Mouse (Mus musculus): Measurements from ENCODE around the gene Zfp324. TPM values are rescaled to one million over a fixed set of nuclear protein-coding genes. Genes with fewer than 3 reads are reported as not detected.
A peak's percentile ranks its signal among the peaks of the same experiment; 100 is the strongest.

The Zfp324 gene
- polyA plus RNA-seq, 1 experiment from 2014 or later = 8.0 TPM

DNA sequence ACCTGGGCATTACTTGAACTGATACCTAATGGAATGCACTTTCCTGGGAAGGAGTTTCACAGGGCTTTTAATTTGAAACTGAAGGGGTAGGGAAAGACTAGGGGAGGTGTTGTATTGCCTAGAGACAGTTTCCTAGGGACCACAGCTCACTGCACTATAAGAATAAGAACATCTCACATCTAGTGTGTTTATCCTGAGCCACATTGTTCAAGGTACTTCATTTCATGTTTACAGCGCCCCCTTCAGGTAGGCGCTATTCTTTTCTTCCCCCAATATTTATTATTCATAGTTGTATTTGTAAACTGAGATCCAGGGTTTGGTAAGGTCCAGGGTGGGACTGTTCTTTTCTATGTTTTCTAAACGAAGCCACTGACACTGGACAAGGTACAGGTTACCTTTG is 26.6 kb downstream of the Zfp324 start:
- no peak overlapping the region for H3K4me2 ChIP-seq (ENCODE audit: low read length)
- H3K36me3 ChIP-seq (ENCODE audit: insufficient read depth, low read length) = no peaks in the 10 kb centered on the region
- ATAC-seq (replicated peaks; ENCODE audit: low FRiP score, low read depth) = 0 out of 2 replicates have a peak, but pooled peaks have one; percentile 61
- TF ChIP-seq CTCF (IDR thresholded peaks at IDR 0.05; ENCODE audit: low read depth) = peak; percentile 64
- DNase-seq (ENCODE audit: low spot score) = peak; percentile 65
- no peaks in the 10 kb centered on the region for H3K27me3 ChIP-seq (ENCODE audit: insufficient read depth, low read length)
- H3K4me1 ChIP-seq (replicated peaks; ENCODE audit: insufficient read depth, low read length) = no peaks in the 10 kb centered on the region
- no peak overlapping the region for H3K4me3 ChIP-seq (replicated peaks; ENCODE audit: low read depth, low read length)
- no peak overlapping the region for H3K9ac ChIP-seq (ENCODE audit: low read depth, low read length)
- 11% methylated on average over 3 of the region's 3 CpGs for WGBS
- no peak overlapping the region for H3K27ac ChIP-seq
- H3K9me3 ChIP-seq (replicated peaks; ENCODE audit: low read length) = no peaks in the 10 kb centered on the region

DNA sequence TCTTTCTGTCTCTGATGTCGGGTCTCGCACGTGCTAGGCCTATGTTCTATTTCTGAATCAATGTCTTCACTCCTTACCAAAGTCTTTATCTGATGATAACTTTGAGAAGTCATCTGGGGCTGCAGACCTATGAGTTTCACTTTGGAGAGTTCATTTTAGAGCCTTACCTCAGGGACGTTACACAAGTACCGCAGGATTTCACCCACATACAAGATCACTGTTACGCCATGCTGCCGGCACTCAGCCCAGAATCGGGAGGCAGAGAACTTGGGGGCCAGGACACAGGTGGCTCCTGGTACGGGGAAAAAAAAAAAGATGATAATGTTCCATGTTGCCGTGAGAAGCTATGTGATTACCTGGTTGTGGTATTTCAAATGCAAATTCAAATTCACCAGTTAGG is 27.5 kb downstream of the Zfp324 start:
- H3K27me3 ChIP-seq (ENCODE audit: insufficient read depth, low read length) = no peaks in the 10 kb centered on the region
- no peak overlapping the region for H3K4me2 ChIP-seq (ENCODE audit: low read length)
- no peaks in the 10 kb centered on the region for H3K4me1 ChIP-seq (replicated peaks; ENCODE audit: insufficient read depth, low read length)
- no peak overlapping the region for H3K4me3 ChIP-seq (replicated peaks; ENCODE audit: low read depth, low read length)
- H3K36me3 ChIP-seq (ENCODE audit: insufficient read depth, low read length) = no peaks in the 10 kb centered on the region
- H3K9me3 ChIP-seq (replicated peaks; ENCODE audit: low read length) = no peaks in the 10 kb centered on the region
- DNase-seq (ENCODE audit: low spot score) (no peak), ATAC-seq (replicated peaks; ENCODE audit: low FRiP score, low read depth) (no peak)
- no peak for TF ChIP-seq CTCF (IDR thresholded peaks at IDR 0.05; ENCODE audit: low read depth)
- 87% methylated on average over 10 of the region's 10 CpGs for WGBS
- no peak overlapping the region for H3K27ac ChIP-seq
- H3K9ac ChIP-seq (ENCODE audit: low read depth, low read length) = no peak overlapping the region

DNA sequence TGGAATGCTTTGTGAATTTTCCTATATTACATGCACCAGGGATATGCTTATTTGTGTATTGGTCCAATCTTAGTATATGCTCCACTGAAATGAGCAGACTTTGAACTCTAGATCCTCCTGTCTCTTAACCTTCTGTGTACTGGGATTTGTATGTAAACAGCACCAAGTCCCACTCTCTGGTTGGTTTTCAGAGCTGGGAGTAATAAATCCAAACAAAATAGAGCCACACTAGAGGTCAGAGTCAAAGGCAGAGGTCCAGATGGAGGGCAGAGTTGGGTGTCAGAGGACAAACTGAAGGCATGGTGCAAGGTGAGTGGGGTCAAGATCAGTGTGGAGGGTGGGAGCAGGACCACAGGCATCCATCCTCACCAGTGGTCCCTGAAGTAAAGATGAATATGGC is 30.2 kb downstream of the Zfp324 start:
- H3K4me2 ChIP-seq (ENCODE audit: low read length) = no peak overlapping the region
- H3K4me1 ChIP-seq (replicated peaks; ENCODE audit: insufficient read depth, low read length) = no peaks in the 10 kb centered on the region
- no peak for ATAC-seq (replicated peaks; ENCODE audit: low FRiP score, low read depth)
- no peak overlapping the region for H3K9ac ChIP-seq (ENCODE audit: low read depth, low read length)
- no peak overlapping the region for H3K27ac ChIP-seq
- no peak for TF ChIP-seq CTCF (IDR thresholded peaks at IDR 0.05; ENCODE audit: low read depth)
- DNase-seq (ENCODE audit: low spot score) = no peak
- H3K9me3 ChIP-seq (replicated peaks; ENCODE audit: low read length) = no peaks in the 10 kb centered on the region
- H3K4me3 ChIP-seq (replicated peaks; ENCODE audit: low read depth, low read length) = no peak overlapping the region
- no peaks in the 10 kb centered on the region for H3K27me3 ChIP-seq (ENCODE audit: insufficient read depth, low read length)
- no peaks in the 10 kb centered on the region for H3K36me3 ChIP-seq (ENCODE audit: insufficient read depth, low read length)

DNA sequence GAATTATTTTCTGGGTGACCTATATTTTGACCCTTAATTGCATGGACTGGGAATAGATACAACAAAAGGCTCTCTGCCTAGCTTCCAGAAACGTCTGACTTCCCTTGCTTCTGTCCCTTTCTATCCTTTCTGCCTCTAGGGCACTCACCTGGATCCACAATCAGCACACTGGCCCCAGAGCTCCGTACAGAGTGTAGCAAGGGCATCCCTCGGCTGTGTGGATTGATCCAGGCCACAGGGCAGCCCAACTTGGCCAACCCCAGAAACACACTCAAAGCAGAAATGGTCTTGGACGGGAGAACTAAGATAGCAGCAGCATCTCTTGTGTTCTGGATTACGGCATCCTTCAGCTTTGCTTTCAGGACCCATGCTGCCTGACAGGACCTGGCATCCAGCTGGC is 31.6 kb downstream of the Zfp324 start:
- Histone ChIP-seq H3K9me3 (replicated peaks; ENCODE audit: low read length) (no peaks in the 10 kb centered on the region), H3K4me3 (replicated peaks; ENCODE audit: low read depth, low read length) (no peak overlapping the region), H3K27ac (no peak overlapping the region), H3K36me3 (ENCODE audit: insufficient read depth, low read length) (no peaks in the 10 kb centered on the region), H3K9ac (ENCODE audit: low read depth, low read length) (no peak overlapping the region), H3K27me3 (ENCODE audit: insufficient read depth, low read length) (no peaks in the 10 kb centered on the region), H3K4me1 (replicated peaks; ENCODE audit: insufficient read depth, low read length) (no peaks in the 10 kb centered on the region), H3K4me2 (ENCODE audit: low read length) (no peak overlapping the region)
- 71% methylated on average over 5 of the region's 5 CpGs for WGBS
- no peak for DNase-seq (ENCODE audit: low spot score)
- TF ChIP-seq CTCF (IDR thresholded peaks at IDR 0.05; ENCODE audit: low read depth) = no peak
- ATAC-seq (replicated peaks; ENCODE audit: low FRiP score, low read depth) = no peak

DNA sequence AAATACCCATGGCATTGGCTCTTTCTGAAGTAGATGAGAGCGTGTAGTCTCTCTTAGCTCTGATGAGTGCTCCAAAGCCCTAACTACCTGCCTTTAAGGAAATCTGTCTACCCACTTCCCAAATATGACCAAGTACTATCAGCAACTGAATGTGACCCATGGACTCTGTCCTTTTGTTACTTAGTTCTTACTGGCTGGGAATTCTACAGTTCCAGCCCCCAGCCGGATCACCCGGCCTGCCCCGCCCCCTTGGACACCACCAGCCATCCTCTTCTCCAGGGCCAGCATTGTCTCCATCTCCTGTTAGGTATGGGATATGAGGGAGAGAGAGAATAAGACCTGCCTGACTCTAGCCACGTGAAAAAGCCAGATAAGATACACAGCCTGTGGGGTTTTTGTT is 32.4 kb downstream of the Zfp324 start, which contains the start of gene Slc27a5:
TSS of gene Slc27a5 (minus strand) at position 140 of the 400 bp plus-strand sequence.
- Histone ChIP-seq H3K4me2 (ENCODE audit: low read length) (no peak within 1 kb of the TSS), H3K36me3 (ENCODE audit: insufficient read depth, low read length) (no peaks in the 10 kb centered on the region), H3K27me3 (ENCODE audit: insufficient read depth, low read length) (no peaks in the 10 kb centered on the region), H3K4me3 (replicated peaks; ENCODE audit: low read depth, low read length) (no peak within 1 kb of the TSS), H3K9me3 (replicated peaks; ENCODE audit: low read length) (no peaks in the 10 kb centered on the region), H3K9ac (ENCODE audit: low read depth, low read length) (no peak within 1 kb of the TSS), H3K4me1 (replicated peaks; ENCODE audit: insufficient read depth, low read length) (no peaks in the 10 kb centered on the region), H3K27ac (no peak within 1 kb of the TSS)
- DNase-seq (ENCODE audit: low spot score) (no peak), ATAC-seq (replicated peaks; ENCODE audit: low FRiP score, low read depth) (no peak)
- TF ChIP-seq CTCF (IDR thresholded peaks at IDR 0.05; ENCODE audit: low read depth) = no peak
- 82% methylated on average over 5 of the region's 5 CpGs for WGBS

DNA sequence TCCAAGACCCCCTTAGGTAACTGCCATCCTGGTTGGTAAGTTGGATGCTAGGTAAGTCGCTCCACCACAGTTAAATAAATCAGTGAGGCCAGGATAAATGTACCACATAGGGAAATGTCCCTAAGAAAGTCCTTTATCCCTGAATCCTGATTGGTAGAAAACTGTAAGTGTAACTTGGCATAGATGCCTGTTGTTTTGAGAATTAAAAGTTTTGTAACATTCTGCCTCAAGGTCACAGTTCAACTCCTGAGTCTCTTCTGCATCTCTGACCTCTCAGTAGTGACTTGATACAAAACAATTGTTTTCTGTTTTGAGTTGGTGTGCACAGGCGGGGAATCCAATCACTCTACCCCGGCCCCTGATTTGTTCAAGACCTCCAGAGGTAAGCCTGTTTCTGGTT is 33.2 kb downstream of the Zfp324 start, which contains the start of gene Trim28:
TSS of gene Trim28 (plus strand) at position 264 of the 400 bp plus-strand sequence.
- no peak within 1 kb of the TSS for H3K4me3 ChIP-seq (replicated peaks; ENCODE audit: low read depth, low read length)
- no peaks in the 10 kb centered on the region for H3K27me3 ChIP-seq (ENCODE audit: insufficient read depth, low read length)
- DNase-seq (ENCODE audit: low spot score) = no peak
- ATAC-seq (replicated peaks; ENCODE audit: low FRiP score, low read depth) = no peak
- H3K4me2 ChIP-seq (ENCODE audit: low read length) = no peak within 1 kb of the TSS
- no peaks in the 10 kb centered on the region for H3K36me3 ChIP-seq (ENCODE audit: insufficient read depth, low read length)
- TF ChIP-seq CTCF (IDR thresholded peaks at IDR 0.05; ENCODE audit: low read depth) = no peak
- H3K4me1 ChIP-seq (replicated peaks; ENCODE audit: insufficient read depth, low read length) = no peaks in the 10 kb centered on the region
- H3K27ac ChIP-seq = no peak within 1 kb of the TSS
- no peaks in the 10 kb centered on the region for H3K9me3 ChIP-seq (replicated peaks; ENCODE audit: low read length)
- H3K9ac ChIP-seq (ENCODE audit: low read depth, low read length) = no peak within 1 kb of the TSS
- WGBS = 84% methylated on average over 3 of the region's 3 CpGs

DNA sequence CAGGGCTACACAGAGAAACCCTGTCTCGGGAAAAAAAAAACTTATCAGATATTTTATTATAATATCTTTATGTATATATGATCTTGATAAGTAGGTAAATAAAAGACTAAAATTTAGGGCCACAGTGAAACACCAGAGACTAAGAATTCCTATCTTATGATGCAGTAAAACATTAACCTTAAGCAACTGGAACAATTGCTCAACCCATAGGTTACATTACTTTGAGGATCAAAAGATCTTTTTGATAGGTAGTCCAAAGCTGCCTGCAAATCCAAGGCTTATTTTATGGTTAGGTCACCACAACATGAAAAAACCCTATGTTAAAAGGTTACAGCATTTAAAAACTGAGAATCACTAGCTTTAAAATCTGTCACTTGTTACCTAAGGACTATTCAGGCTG is 35.9 kb downstream of the Zfp324 start:
- no peak for TF ChIP-seq CTCF (IDR thresholded peaks at IDR 0.05; ENCODE audit: low read depth)

More for the DNA sequence above, 35.9 kb downstream of the Zfp324 start:
- Histone ChIP-seq H3K4me3 (replicated peaks; ENCODE audit: low read depth, low read length) (no peak overlapping the region), H3K27me3 (ENCODE audit: insufficient read depth, low read length) (no peaks in the 10 kb centered on the region), H3K4me1 (replicated peaks; ENCODE audit: insufficient read depth, low read length) (no peaks in the 10 kb centered on the region), H3K27ac (no peak overlapping the region), H3K4me2 (ENCODE audit: low read length) (no peak overlapping the region), H3K36me3 (ENCODE audit: insufficient read depth, low read length) (peaks cover 4% of the 10 kb centered on the region; the same call in 1 of the 2 replicates), H3K9ac (ENCODE audit: low read depth, low read length) (no peak overlapping the region), H3K9me3 (replicated peaks; ENCODE audit: low read length) (no peaks in the 10 kb centered on the region)
- WGBS = 69% methylated on average over 1 of the region's 1 CpGs
- ATAC-seq (replicated peaks; ENCODE audit: low FRiP score, low read depth) (no peak), DNase-seq (ENCODE audit: low spot score) (no peak)

Measured in kidney, postnatal 0 days (tissue).